Mouse (Mus musculus): Measurements from ENCODE around the gene Ggn. TPM values are rescaled to one million over a fixed set of nuclear protein-coding genes. Genes with fewer than 3 reads are reported as not detected.
"Not testable (repeated sequence)": the region's sequence is repeated elsewhere in the genome, so short reads cannot be mapped to it uniquely, and the experiment has no call there.

Gene Ggn
- polyA plus RNA-seq (2017; shearing (Covaris generic)) = not detected

DNA sequence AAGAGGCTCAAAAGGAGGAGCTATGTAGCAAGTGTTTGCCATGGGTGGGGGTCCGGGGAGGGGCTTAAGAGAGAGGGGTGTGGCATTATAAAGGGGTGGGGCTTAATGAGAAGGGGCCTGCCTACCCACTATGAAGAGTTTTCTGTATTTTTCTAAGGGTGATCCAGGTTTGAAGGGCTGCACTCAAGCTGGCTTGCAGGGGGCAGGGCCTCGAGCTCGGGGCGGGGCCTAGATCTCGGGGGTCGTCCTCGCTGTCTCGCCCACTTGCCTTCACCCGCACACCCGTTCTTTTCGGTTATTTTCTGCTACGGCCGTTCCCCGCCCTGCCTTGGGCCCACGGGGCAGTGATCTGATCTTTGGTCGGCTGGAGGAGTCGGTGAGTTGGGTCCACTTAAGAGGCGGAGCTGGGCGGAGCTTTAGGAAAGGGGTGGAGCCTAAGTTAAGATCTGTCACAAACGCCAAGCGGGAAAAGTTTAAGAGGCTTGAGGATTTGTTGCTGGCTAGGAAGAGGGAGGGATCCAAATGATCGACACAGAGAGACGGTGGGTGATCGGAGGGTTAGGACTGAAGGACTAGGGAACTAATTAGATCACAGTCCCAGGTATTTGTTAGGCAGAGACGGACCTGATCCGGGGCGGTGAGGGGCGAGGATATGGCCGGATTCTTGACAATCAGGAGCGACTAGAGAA lies at the start of gene Ggn, which contains the start of gene Spred3:
Gene Ggn, plus strand, starts transcription at position 145 of the 689 bp plus-strand sequence.
Gene Spred3, minus strand, starts transcription at position 346 of the 689 bp plus-strand sequence.
- peak; percentile 10 for ATAC-seq

DNA sequence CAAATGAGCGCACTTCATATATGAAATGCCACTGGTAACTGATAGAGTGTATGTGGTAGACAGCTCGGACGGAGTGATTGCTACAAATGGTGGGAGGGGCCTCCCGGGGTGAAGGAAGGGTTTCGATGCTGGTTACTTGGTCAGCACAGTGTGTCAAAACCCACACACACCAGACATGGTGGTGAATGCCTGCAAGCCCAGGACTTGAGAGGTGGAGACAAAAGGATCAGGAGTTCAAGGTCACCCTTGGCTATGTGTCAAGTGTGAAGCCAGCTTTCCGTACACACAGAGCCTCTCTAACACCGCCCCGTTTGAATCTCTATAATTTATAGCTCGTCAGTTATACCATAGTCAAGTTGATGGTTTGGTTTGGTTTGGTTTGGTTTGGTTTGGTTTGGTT lies 47.2 kb upstream of the Ggn start:
- ATAC-seq = no peak

DNA sequence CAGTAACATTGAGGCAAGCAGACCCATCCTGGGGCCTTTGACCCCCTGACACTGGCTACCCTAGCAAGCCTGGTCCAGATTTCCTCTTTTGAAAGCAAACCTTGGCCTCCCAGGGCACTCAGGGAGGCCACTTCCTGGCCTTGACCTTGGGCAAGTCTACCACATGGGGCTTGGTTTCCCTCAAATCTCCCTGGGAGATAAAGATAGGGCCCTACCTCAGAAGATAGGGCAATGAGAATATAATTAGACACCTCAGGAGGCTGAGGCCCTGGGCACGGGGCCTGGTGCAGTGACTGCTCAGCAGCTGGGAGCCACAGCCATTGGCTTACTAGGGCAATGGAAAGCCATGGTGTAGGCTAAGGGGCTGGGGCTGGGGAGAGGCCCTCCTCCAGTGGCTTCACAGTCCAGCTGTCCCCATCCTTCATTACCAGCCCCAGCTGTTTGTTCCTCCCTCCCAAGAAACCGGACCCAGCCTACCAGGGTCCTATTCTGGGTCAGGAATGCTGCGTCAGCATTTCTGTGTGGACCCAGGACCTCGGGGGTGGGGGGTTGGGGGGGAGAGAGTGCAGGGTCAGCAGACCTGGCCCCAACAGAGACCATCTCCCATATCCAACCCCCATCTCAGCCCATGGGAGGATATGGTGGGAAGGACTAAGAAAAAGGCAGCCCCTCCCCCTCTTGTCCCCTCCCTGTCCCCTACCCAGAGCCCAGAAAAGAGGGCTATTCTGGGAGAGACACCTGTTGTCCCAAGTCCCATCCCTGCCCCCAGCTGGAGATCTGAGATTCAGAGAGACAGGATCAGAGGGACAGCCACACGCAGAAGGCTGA lies 46.3 kb upstream of the Ggn start:
- no peak for ATAC-seq

DNA sequence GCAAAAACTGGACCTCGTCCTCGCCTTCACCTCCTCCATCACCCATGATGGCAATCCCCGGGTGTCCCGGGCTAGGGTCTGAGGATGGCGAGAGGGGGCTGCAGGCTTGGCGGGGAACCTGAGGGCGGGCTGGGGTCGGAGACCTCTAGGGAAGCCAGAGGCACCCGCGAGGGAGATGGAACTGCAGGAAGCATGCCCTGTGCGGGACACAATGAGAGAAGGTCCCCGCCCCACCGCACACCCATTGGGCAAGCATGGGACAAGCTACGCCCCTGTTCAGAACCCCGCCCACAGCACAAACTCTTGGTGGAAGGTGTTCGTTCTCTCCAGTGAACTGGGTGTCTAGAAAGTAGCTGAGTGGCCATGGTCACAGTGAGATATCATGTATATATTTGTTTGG lies 45.0 kb upstream of the Ggn start, which contains the start of gene Ryr1:
Gene Ryr1, minus strand, starts transcription at position 210 of the 400 bp plus-strand sequence.
- ATAC-seq = peak; percentile 39

DNA sequence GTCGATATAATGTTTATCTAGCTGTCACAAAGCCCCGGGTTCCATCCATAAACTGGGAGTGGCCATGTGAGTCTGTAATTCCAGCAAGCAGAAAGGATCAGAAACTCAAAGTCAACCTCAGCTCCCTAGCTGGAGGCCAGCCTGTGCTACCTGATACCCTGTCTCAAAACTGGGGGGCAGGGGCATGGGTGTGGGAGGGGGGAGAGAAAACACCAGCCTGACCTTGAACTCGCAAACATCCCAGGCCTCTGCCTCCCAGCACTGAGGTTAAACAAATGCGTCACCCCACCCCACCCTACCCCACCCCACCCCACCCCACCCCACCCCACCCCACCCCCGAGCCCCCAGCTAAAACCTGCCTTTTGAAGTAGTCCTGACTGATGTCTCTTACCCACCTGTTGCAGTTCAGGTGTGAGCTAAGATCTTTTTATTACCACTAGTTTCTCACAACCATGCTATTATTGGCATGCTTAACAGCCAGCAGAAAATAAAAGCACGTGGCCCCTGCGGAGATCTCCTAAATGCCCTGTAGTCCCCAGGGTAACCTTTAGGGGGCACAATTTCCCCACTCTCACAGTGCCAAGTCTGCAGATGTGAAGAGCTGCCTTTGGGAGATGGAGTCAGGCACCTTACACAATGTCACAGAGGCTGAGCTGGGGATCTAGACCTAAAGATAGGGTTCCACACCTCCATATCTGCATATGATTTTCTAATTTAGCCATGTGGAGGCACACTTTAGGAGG lies 43.7 kb upstream of the Ggn start:
- ATAC-seq = peak; percentile 84

- ATAC-seq = peak; percentile 34
Measured at GRCm38 (mm10) chr7:29128725-29129124, 41.3 kb upstream of the Ggn start.

DNA sequence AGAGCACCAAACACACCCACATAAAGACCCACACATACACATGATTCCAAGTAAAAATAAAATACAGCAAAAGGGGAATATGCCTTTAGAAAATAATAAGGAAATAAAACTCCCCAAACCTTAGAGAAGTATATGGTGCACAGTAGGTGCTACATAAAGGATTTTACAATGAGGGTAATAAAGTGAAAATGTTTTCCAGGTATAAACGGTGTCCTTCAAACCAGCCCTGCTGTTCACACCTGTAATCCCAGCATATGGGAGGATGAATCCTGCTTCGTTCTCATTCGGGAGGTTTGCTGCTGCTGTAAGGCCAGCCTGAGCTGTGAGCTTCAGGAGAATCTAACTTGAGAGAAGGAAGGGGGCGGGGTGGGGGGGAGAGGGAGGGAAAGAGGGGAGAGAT lies 35.8 kb upstream of the Ggn start:
- peak; percentile 23 for ATAC-seq

DNA sequence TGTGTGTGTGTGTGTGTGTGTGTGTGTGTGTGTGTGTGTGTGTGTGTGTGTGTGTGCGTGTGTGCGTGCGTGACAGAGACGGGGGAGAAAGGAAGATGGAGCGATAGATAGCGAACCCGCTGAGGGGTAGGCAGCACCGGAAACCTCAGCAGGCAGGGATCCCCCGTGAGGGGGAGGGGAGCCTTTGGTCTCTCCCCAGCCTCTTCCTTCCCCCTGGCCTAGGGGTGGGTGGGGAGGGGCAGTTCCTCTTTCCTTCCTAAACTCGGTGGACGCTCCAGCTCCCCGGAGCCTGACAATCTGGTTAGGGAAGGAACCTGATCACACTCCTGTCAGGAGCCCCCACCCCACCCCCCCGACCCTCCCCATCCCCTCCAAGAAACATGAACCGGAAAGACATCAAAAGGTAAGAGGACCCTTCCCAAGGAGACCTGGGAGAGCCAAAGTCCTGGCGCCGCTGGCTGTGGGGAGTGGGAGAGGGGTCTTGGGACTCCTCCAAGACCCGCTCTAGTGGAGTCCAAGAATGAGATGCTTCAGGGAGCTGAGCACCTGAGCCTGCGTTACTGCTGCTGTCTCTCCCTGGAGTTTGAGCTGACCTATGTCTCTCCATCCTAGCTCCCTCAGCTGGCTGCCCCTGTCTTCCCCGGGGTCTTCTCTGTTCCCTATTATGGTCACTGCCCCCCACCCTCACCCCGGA lies 35.2 kb upstream of the Ggn start, which contains the start of gene Rasgrp4:
Gene Rasgrp4, plus strand, starts transcription at position 159 of the 694 bp plus-strand sequence.
- ATAC-seq = peak; percentile 99

DNA sequence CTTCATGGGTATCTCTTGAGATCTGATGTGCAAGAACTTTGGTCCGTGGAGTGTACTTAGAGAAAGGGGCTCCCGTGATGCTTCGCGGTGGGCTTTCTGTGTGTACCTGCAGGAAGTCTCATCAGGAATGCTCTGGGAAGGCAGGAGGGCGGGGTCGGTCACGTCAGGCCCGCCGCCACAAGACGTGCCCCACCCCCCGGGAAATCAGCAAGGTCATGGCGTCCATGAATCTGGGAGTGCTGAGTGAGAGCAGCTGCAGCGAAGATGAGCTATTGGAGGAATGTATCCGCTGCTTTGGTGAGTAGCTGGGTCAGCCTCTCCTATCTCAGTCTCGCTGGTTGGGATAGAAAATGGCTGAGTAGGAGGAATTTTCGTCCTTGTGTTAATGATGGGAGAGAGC lies 32.6 kb upstream of the Ggn start:
- no peak for ATAC-seq

- ATAC-seq = not testable (repeated sequence)
Measured at GRCm38 (mm10) chr7:29139237-29139636, 30.8 kb upstream of the Ggn start.

DNA sequence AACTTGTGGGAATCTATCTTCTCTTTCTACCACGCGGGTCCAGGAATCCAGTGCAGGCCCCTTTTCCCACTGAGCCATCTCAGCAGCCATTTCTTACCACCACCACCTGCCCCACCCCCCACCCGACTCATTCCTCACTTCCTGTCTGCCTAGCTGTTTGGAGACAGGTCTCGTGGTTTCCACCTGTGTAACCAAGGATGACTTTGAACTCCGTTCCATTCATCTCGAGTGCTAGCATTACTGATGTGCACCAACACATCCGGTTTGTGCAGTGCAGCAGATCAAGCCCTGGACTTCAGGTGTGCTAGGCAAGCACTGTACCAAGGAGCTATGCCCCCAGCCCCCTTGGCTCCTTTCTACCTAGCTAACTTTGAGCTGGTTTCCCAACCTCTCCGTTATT lies 28.6 kb upstream of the Ggn start:
- ATAC-seq = peak; percentile 92

DNA sequence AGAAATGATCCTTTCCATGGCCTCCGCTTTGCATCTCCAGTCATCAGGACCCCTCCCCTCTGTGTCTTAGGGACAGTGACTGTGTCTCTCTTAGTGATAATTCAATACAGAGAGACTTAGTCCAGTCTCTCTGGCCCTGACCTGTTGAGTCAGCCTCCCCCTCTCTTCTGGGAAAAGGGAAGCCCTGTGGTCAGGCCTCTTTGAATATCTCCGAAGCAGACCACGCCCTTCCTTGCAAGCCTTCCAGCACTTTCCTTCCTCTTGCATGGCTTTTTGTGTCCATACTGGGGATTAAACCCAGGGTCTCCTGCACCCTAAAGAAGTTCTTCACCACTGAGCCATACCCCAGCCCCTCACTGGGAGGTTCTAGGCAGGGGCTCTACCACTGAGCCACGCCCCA lies 26.0 kb upstream of the Ggn start:
- ATAC-seq = no peak

- no peak for ATAC-seq
Measured at GRCm38 (mm10) chr7:29146625-29147367, 23.2 kb upstream of the Ggn start.

- ATAC-seq = no peak
Measured at GRCm38 (mm10) chr7:29148771-29149170, 21.2 kb upstream of the Ggn start.

DNA sequence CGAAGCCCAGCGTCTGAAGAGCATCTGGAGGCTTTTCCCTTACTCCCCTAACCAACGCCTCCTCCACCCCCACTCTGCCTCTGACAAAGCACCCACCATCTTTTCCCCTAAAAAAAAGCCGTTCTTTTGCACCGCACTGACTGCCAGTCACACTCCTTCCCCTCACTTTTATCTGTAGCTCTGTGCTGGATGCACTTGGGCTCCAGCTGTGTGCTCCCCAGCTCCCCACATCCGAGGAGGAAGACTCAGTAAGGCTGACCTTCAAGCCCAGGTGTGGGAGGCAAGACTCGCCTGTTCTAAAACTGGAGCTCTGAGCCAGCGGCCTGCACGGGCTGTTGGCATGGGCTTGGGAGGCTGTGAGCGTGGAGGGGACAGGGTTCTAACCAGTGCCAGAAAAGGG lies 18.5 kb upstream of the Ggn start:
- no peak for ATAC-seq

DNA sequence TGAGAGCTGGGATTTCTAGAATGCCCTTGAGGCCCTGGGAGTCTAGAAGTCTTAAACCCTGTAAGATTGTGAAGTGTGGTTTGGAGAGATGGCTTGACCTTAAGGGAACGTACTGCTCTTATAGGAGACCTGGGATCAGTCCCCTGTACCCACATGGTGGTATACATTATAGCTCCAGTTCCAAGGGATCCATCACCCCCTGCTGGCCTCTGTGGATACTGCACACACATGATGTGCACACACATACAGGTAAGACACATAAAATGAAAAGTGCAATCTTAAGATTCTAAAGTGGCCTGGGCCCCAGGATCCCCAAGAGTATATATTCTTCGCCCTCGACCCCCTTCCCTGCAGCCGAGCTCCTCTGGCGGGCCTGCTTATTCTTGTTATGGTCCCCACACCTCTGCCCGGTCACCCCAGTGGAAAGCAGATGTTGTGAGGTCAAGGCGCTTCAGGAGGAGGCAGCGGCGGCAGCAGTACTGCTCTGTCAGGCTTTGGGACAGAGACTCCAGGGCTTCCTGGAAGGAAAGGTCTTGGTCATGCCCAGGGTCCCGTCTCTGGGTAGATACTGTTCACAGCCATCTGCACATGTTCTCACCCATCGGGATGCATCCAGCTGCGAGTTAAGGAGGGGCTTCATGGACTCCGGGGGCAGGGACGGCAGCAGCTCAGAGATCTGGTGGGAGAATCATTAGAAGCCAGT lies 15.8 kb upstream of the Ggn start:
- ATAC-seq = no peak

GRCm38 (mm10) chr7:29155196-29155837 lies 14.7 kb upstream of the Ggn start:
- ATAC-seq = peak; percentile 73

GRCm38 (mm10) chr7:29155838-29156782 lies 13.9 kb upstream of the Ggn start, which contains the start of gene Fam98c:
TSS of gene Fam98c (minus strand) at chr7:29156234.
- peak; percentile 93 for ATAC-seq

GRCm38 (mm10) chr7:29158264-29158663 lies 11.7 kb upstream of the Ggn start:
- ATAC-seq = no peak

All from CD4-positive, CD25-positive, alpha-beta regulatory T cell, adult 4 months (primary cell).